ENCODE assay signal across 16 mouse cellular contexts in the genomic region with DNA sequence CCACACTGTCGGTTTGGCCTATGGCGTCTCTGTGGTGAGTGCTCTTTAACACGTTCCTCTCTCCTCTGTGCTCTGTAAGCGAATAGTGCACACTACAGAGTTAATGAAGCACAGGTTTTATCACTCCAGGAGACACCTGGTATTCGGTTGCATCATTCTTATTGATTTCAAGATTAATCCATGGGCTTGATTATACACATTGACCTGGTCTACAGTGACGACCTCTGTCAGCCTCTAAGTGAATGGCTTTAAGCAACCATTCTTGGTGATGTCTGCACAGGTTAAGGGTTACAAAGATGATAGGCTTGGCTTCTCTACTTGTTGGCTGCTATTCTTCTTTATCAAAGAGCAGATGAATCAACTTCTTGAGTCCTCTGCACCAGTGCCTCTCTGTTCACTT.
"Had no signal": no experiment of that assay in that cellular context is flagged by ENCODE, and none has a peak within 500 bp of the region (broad histone marks: within the 10 kb centered on the region; RNA-seq: fewer than 3 reads in every experiment).

No protein-coding gene starts in this region.

- H3K36me3 ChIP-seq: neural tube, embryonic 13.5 days; neural tube, embryonic 15.5 days; stomach, embryonic 15.5 days had no signal

- DNase-seq: retina, postnatal 1 day; right cerebral cortex, adult 18-20 months; right cerebral cortex, postnatal 14 days; right cerebral cortex, postnatal 25 days; right cerebral cortex, postnatal 4 days; spleen, adult 18-20 months; thymus, adult 18-20 months; thymus, adult 2 months; thymus, postnatal 14 days; thymus, postnatal 25 days; thymus, postnatal 36 days; thymus, postnatal 4 days had no signal

- H3K4me3 ChIP-seq: neural tube, embryonic 13.5 days; neural tube, embryonic 15.5 days; stomach, embryonic 15.5 days had no signal

- H3K4me2 ChIP-seq: neural tube, embryonic 13.5 days; neural tube, embryonic 15.5 days; stomach, embryonic 15.5 days had no signal

- H3K9me3 ChIP-seq: neural tube, embryonic 13.5 days; neural tube, embryonic 15.5 days; stomach, embryonic 15.5 days had no signal

- H3K9ac ChIP-seq: neural tube, embryonic 13.5 days; neural tube, embryonic 15.5 days; stomach, embryonic 15.5 days had no signal

- H3K27me3 ChIP-seq: stomach, embryonic 15.5 days had no signal

- H3K27ac ChIP-seq: neural tube, embryonic 13.5 days; neural tube, embryonic 15.5 days; stomach, embryonic 15.5 days; stomach, postnatal 0 days had no signal

- H3K4me1 ChIP-seq: neural tube, embryonic 15.5 days had no signal
